9 mouse cellular contexts compared by ENCODE assay signal in genomic region chr2:165899923-165900322, GRCm38 (mm10). TPM values are rescaled to one million over a fixed set of nuclear protein-coding genes. Genes with fewer than 3 reads are reported as not detected.
DNase-seq lines count a peak whose midpoint lies in the region; ATAC-seq and TF ChIP-seq lines count a peak whose summit lies in the region.
"Had no signal": no experiment of that assay in that cellular context is flagged by ENCODE, and none has a peak within 500 bp of the region (broad histone marks: within the 10 kb centered on the region; RNA-seq: fewer than 3 reads in every experiment).

No protein-coding gene starts in this region.

- no peak for DNase-seq in heart, adult 9 months (ENCODE audit: low spot score in 2 of 2)
- DNase-seq in CH12.LX (ENCODE audit: extremely low read depth): peak; percentile 50
- no peak for DNase-seq in adrenal gland, postnatal 36 days
- no peak for DNase-seq in urinary bladder, postnatal 25 days (ENCODE audit: low spot score)
- no peak for DNase-seq in spleen, adult 12 weeks (ENCODE audit: low spot score)

- in situ Hi-C loops in CH12.LX (cut with MboI; ENCODE audit: low pct_ligation_motif_present, low pct_unique_long_range_greater_than_20kb, low sequenced_read_pairs): loop anchor here (25.0 kb wide), 1 partner anchor 363 kb away; no protein-coding TSS in a partner anchor

- dilution Hi-C loops in CH12.LX (cut with MboI; ENCODE audit: extremely low pct_ligation_motif_present, extremely low pct_unique_long_range_greater_than_20kb, low sequenced_read_pairs): no loop called here

- ATAC-seq in heart, embryonic 11.5 days (replicated peaks; ENCODE audit: insufficient number of reproducible peaks, low FRiP score, low TSS enrichment): no peak
- no peak for ATAC-seq in embryonic facial prominence, embryonic 13.5 days (ENCODE audit: insufficient number of reproducible peaks, insufficient read depth, low FRiP score, low TSS enrichment, low read depth)
- no peak for ATAC-seq in limb, embryonic 15.5 days (ENCODE audit: insufficient number of reproducible peaks, low FRiP score, low TSS enrichment, low read depth)
- ATAC-seq: CD4-positive, CD25-positive, alpha-beta regulatory T cell, adult 4 months had no signal

- H3K27me3 ChIP-seq in heart, embryonic 11.5 days (ENCODE audit: control insufficient read depth, insufficient read depth, low read length): no peaks in the 10 kb centered on the region
- no peaks in the 10 kb centered on the region for H3K27me3 ChIP-seq in CH12.LX (replicated peaks)
- no peaks in the 10 kb centered on the region for H3K27me3 ChIP-seq in embryonic facial prominence, embryonic 13.5 days
- H3K27me3 ChIP-seq in limb, embryonic 15.5 days: no peaks in the 10 kb centered on the region

- no peak overlapping the region for H3K4me3 ChIP-seq in heart, embryonic 11.5 days (ENCODE audit: low read depth, low read length)
- H3K4me3 ChIP-seq in CH12.LX (replicated peaks in 1 of 3; ENCODE audit: low read depth in 2 of 3, low read length in 2 of 3, poor library complexity in 1 of 3): peak overlapping the region; percentile 63 to 69 (median 67)
- no peak overlapping the region for H3K4me3 ChIP-seq in embryonic facial prominence, embryonic 13.5 days
- H3K4me3 ChIP-seq in limb, embryonic 15.5 days: no peak overlapping the region

- no peaks in the 10 kb centered on the region for H3K9me3 ChIP-seq in heart, embryonic 11.5 days (replicated peaks; ENCODE audit: control insufficient read depth, low read length)
- H3K9me3 ChIP-seq in CH12.LX (replicated peaks; ENCODE audit: low read length): no peaks in the 10 kb centered on the region
- no peaks in the 10 kb centered on the region for H3K9me3 ChIP-seq in embryonic facial prominence, embryonic 13.5 days
- H3K9me3 ChIP-seq in limb, embryonic 15.5 days: no peaks in the 10 kb centered on the region

- TF ChIP-seq CTCF in CH12.LX (conservative IDR thresholded peaks at IDR 0.05 in 1 of 2, IDR thresholded peaks at IDR 0.05 in 1 of 2; ENCODE audit: low read depth in 2 of 2, low read length in 2 of 2): no peak

- H3K4me2 ChIP-seq in heart, embryonic 11.5 days: peak overlapping the region; percentile 11
- peak overlapping the region; percentile 98 for H3K4me2 ChIP-seq in CH12.LX (ENCODE audit: insufficient read depth, low read depth, poor library complexity, severe bottlenecking)
- H3K4me2 ChIP-seq in embryonic facial prominence, embryonic 13.5 days: peak overlapping the region; percentile 41
- peak overlapping the region; percentile 12; the same call in 1 of the 2 replicates for H3K4me2 ChIP-seq in limb, embryonic 15.5 days

- no peak for TF ChIP-seq RAD21 in CH12.LX (IDR thresholded peaks at IDR 0.05; ENCODE audit: low read depth, low read length)

- H3K79me2 ChIP-seq in CH12.LX (replicated peaks; ENCODE audit: control insufficient read depth, extremely low read depth, insufficient read depth, poor library complexity, severe bottlenecking): no peaks in the 10 kb centered on the region

- no peak for TF ChIP-seq EP300 in CH12.LX (IDR thresholded peaks at IDR 0.05; ENCODE audit: low read length)

- H3K4me1 ChIP-seq in heart, embryonic 11.5 days (ENCODE audit: control insufficient read depth, insufficient read depth, low read length): peaks cover 41% of the 10 kb centered on the region
- H3K4me1 ChIP-seq in CH12.LX (ENCODE audit: control insufficient read depth in 1 of 2, insufficient read depth in 2 of 2): peaks cover 9 to 39% of the 10 kb centered on the region in 2 experiments
- H3K4me1 ChIP-seq in embryonic facial prominence, embryonic 13.5 days: peaks cover 40% of the 10 kb centered on the region
- H3K4me1 ChIP-seq in limb, embryonic 15.5 days: peaks cover 35% of the 10 kb centered on the region

- H3K27ac ChIP-seq in heart, embryonic 11.5 days (ENCODE audit: low read depth, low read length): peak overlapping the region; percentile 84
- no peak overlapping the region for H3K27ac ChIP-seq in CH12.LX (ENCODE audit: insufficient read depth, low read depth)
- H3K27ac ChIP-seq in embryonic facial prominence, embryonic 13.5 days: peak overlapping the region; percentile 93
- peak overlapping the region; percentile 83 for H3K27ac ChIP-seq in limb, embryonic 15.5 days

- peak overlapping the region; percentile 44; the same call in 1 of the 2 replicates for H3K9ac ChIP-seq in heart, embryonic 11.5 days (ENCODE audit: low read depth, low read length)
- peak overlapping the region; percentile 59 for H3K9ac ChIP-seq in CH12.LX (ENCODE audit: insufficient read depth, low read depth)
- H3K9ac ChIP-seq in embryonic facial prominence, embryonic 13.5 days: no peak overlapping the region
- H3K9ac ChIP-seq in limb, embryonic 15.5 days: no peak overlapping the region

- TF ChIP-seq POLR2A in CH12.LX (IDR thresholded peaks at IDR 0.05; ENCODE audit: low read depth, low read length): no peak

- 16% methylated on average over 3 of the region's 3 CpGs for WGBS in heart, embryonic 11.5 days (ENCODE audit: insufficient replicate concordance)
- 22% methylated on average over 3 of the region's 3 CpGs for WGBS in embryonic facial prominence, embryonic 13.5 days
- 13% methylated on average over 3 of the region's 3 CpGs for WGBS in limb, embryonic 15.5 days

- no peaks in the 10 kb centered on the region for H3K36me3 ChIP-seq in heart, embryonic 11.5 days (ENCODE audit: control insufficient read depth, insufficient read depth, low read length)
- H3K36me3 ChIP-seq in CH12.LX (replicated peaks in 1 of 2; ENCODE audit: control insufficient read depth in 1 of 2, insufficient read depth in 1 of 2, low read length in 1 of 2): no peaks in the 10 kb centered on the region
- H3K36me3 ChIP-seq in embryonic facial prominence, embryonic 13.5 days: no peaks in the 10 kb centered on the region
- no peaks in the 10 kb centered on the region for H3K36me3 ChIP-seq in limb, embryonic 15.5 days

TF ChIP-seq in CH12.LX, 34 proteins besides CTCF, POLR2A, EP300 and RAD21:
- TF ChIP-seq TCF12 (IDR thresholded peaks at IDR 0.05; ENCODE audit: low read depth, low read length): no peak
- peak; percentile 79 for TF ChIP-seq USF1 (IDR thresholded peaks at IDR 0.05; ENCODE audit: low read depth, low read length)
- peak; percentile 75 for TF ChIP-seq USF2 (conservative IDR thresholded peaks at IDR 0.05; ENCODE audit: low read depth, low read length)
- TF ChIP-seq JUND (conservative IDR thresholded peaks at IDR 0.05; ENCODE audit: low read depth, low read length): no peak
- TF ChIP-seq MAX (IDR thresholded peaks at IDR 0.05; ENCODE audit: low read length): peak; percentile 93
- TF ChIP-seq ZKSCAN1 (IDR thresholded peaks at IDR 0.05; ENCODE audit: borderline replicate concordance, low read depth, low read length): no peak
- TF ChIP-seq E2F4 (IDR thresholded peaks at IDR 0.05; ENCODE audit: insufficient replicate concordance, low read depth, low read length): no peak
- TF ChIP-seq MXI1 (IDR thresholded peaks at IDR 0.05; ENCODE audit: low read depth, low read length): peak; percentile 57; the same call in 1 of the 2 replicates
- no peak for TF ChIP-seq GABPA (IDR thresholded peaks at IDR 0.05; ENCODE audit: insufficient replicate concordance, low read depth, low read length)
- TF ChIP-seq MYC (IDR thresholded peaks at IDR 0.05; ENCODE audit: low read depth, low read length): peak; percentile 81
- TF ChIP-seq CHD2 (IDR thresholded peaks at IDR 0.05; ENCODE audit: low read length): no peak
- TF ChIP-seq NRF1 (IDR thresholded peaks at IDR 0.05; ENCODE audit: low read depth, low read length): peak; percentile 82
- TF ChIP-seq UBTF (IDR thresholded peaks at IDR 0.05; ENCODE audit: low read depth, low read length): no peak
TF ChIP-seq in CH12.LX: peak in this region for 6.

RNA-seq across cellular contexts. Expression of gene Zmynd8, which starts 1.1 kb away (rescaled TPM):
- 39.6 and 47.6 TPM in 2 replicates for polyA plus RNA-seq in heart, embryonic 11.5 days (2014; fragmentation: Nextera tagmentation; extraction: Ambion mirVana)
- 34.0 and 35.1 TPM in 2 replicates for total RNA-seq in CH12.LX (2012; rRNA removed)
- 29.5 and 33.6 TPM in 2 replicates for total RNA-seq in CH12.LX (2014; rRNA removed)
- polyA plus RNA-seq in CH12.LX (2012; ENCODE audit: insufficient read length, low read depth): 76.1 and 84.5 TPM in 2 replicates
- 61.4 and 62.3 TPM in 2 replicates for polyA plus RNA-seq in embryonic facial prominence, embryonic 13.5 days (2015; fragmentation: Nextera tagmentation; extraction: Ambion mirVana)
- polyA plus RNA-seq in limb, embryonic 15.5 days (2015; fragmentation: Nextera tagmentation; extraction: Ambion mirVana): 40.4 and 52.2 TPM in 2 replicates
- total RNA-seq in adrenal gland, postnatal 36 days (2021): 10 to 100 TPM; 47.9 to 53.4 TPM

Comparison
In these comparisons a context has a peak if more than half of its experiments do, and no peak if none do; other contexts are left out.
1. H3K4me2 ChIP-seq: peak in every context shown above with its lines; median percentile 98 in CH12.LX; 41 in embryonic facial prominence, embryonic 13.5 days; 12 in limb, embryonic 15.5 days; 11 in heart, embryonic 11.5 days.
2. H3K4me3 ChIP-seq: peak in CH12.LX (3 of 3); none in heart, embryonic 11.5 days (single experiment), embryonic facial prominence, embryonic 13.5 days (single experiment) and limb, embryonic 15.5 days (single experiment).
3. H3K9ac ChIP-seq: peak in heart, embryonic 11.5 days (single experiment) and CH12.LX (single experiment); none in embryonic facial prominence, embryonic 13.5 days (single experiment) and limb, embryonic 15.5 days (single experiment).